Mouse (Mus musculus) spleen, adult 12 weeks (tissue): Measurements from ENCODE around the gene Myo1h.

ENCODE experiments used
- DNase-seq: peaks from one replicate; pipeline ENCODE4 v3.0.0; 2022; ENCODE audit warnings: low spot score

Myo1h gene

GRCm38 (mm10) chr5:114288874-114289273 is at the start of gene Myo1h:
TSS of gene Myo1h (plus strand) at chr5:114289166.
- no peak for DNase-seq

GRCm38 (mm10) chr5:114239737-114240136 is 49.2 kb upstream of the Myo1h start:
- no peak for DNase-seq

- no peak for DNase-seq
These were observed 42.5 kb upstream of the Myo1h start for GRCm38 (mm10) chr5:114246465-114246864.

- peak; percentile 6 for DNase-seq
These were observed 40.8 kb upstream of the Myo1h start for GRCm38 (mm10) chr5:114248174-114248589.

- no peak for DNase-seq
These were observed 29.5 kb upstream of the Myo1h start for GRCm38 (mm10) chr5:114259495-114259894.

GRCm38 (mm10) chr5:114261494-114261893 is 27.5 kb upstream of the Myo1h start:
- no peak for DNase-seq

GRCm38 (mm10) chr5:114264030-114264459 is 24.9 kb upstream of the Myo1h start:
- no peak for DNase-seq

GRCm38 (mm10) chr5:114264791-114265190 is 24.2 kb upstream of the Myo1h start:
- no peak for DNase-seq

- DNase-seq = no peak
These were observed 20.3 kb upstream of the Myo1h start for GRCm38 (mm10) chr5:114268646-114269045.

GRCm38 (mm10) chr5:114269499-114269898 is 19.5 kb upstream of the Myo1h start:
- DNase-seq = no peak

- no peak for DNase-seq
These were observed 19.0 kb upstream of the Myo1h start for GRCm38 (mm10) chr5:114269984-114270383.

GRCm38 (mm10) chr5:114273693-114274402 is 15.1 kb upstream of the Myo1h start, which contains the start of gene Foxn4:
TSS of gene Foxn4 (minus strand) at chr5:114273807.
- DNase-seq = no peak

GRCm38 (mm10) chr5:114275339-114275738 is 13.6 kb upstream of the Myo1h start:
- DNase-seq = no peak

- no peak for DNase-seq
These were observed 13.0 kb upstream of the Myo1h start for GRCm38 (mm10) chr5:114275991-114276390.

GRCm38 (mm10) chr5:114279382-114280143 is 9.4 kb upstream of the Myo1h start:
- no peak for DNase-seq

- no peak for DNase-seq
These were observed 6.6 kb upstream of the Myo1h start for GRCm38 (mm10) chr5:114282346-114282745.

GRCm38 (mm10) chr5:114284604-114285397 is 4.2 kb upstream of the Myo1h start:
- DNase-seq = no peak

GRCm38 (mm10) chr5:114285398-114285700 is 3.6 kb upstream of the Myo1h start:
- no peak for DNase-seq

- DNase-seq = no peak
These were observed 2.9 kb upstream of the Myo1h start for GRCm38 (mm10) chr5:114286102-114286501.

- DNase-seq = no peak
These were observed 1.9 kb upstream of the Myo1h start for GRCm38 (mm10) chr5:114286872-114287571.

GRCm38 (mm10) chr5:114288396-114288795 is 570 bp upstream of the Myo1h start:
- DNase-seq = no peak

- no peak for DNase-seq
These were observed 1.0 kb downstream of the Myo1h start for GRCm38 (mm10) chr5:114290004-114290403.
